Mouse (Mus musculus) G1E (cell line): ENCODE data around the gene Gpr101. TPM values are rescaled to one million over a fixed set of nuclear protein-coding genes. Genes with fewer than 3 reads are reported as not detected.

Experiments
- ATAC-seq: 2 replicates; pipeline ENCODE4 v1.8.0; 2016; ENCODE audit warnings: mild to moderate bottlenecking; ENCODE audit not compliant: insufficient number of reproducible peaks, poor library complexity, low FRiP score, severe bottlenecking; ENCODE audit errors: extremely low read depth
- DNase-seq: peaks from one replicate; pipeline ENCODE4 v3.0.0; 2012; ENCODE audit warnings: low spot score
- H3K27me3 ChIP-seq: 2 replicates; pipeline ENCODE4 v1.6.1; 2012; ENCODE audit warnings: mild to moderate bottlenecking, low read length, inconsistent platforms; ENCODE audit not compliant: insufficient read depth
- H3K36me3 ChIP-seq: replicated peaks from 2 replicates; pipeline ENCODE3; 2012; ENCODE audit warnings: mild to moderate bottlenecking, inconsistent platforms
- H3K4me1 ChIP-seq: 2 replicates; pipeline ENCODE4 v1.6.1; 2012; ENCODE audit warnings: low read depth, low read length, inconsistent platforms, mixed read lengths; ENCODE audit not compliant: insufficient read depth
- H3K4me3 ChIP-seq: 2 replicates; pipeline ENCODE4 v1.5.1; 2012; ENCODE audit warnings: low read depth, mild to moderate bottlenecking, inconsistent platforms, low read length, moderate library complexity, mixed read lengths
- H3K9me3 ChIP-seq: replicated peaks from 2 replicates; pipeline ENCODE4 v1.6.1; 2012; ENCODE audit warnings: inconsistent platforms
- CTCF ChIP-seq: IDR thresholded peaks from 2 replicates; pipeline ENCODE4 v1.5.1; 2012; ENCODE audit warnings: low read depth, low read length, inconsistent platforms, mixed read lengths
- GATA1 ChIP-seq: IDR thresholded peaks from 2 replicates; pipeline ENCODE4 v1.6.1; 2012; ENCODE audit warnings: borderline replicate concordance, low read length, inconsistent platforms, mixed read lengths
- GATA2 ChIP-seq: IDR thresholded peaks from 2 replicates; pipeline ENCODE4 v1.6.1; 2012; ENCODE audit warnings: low read depth, low read length, inconsistent platforms, borderline replicate concordance
- POLR2AphosphoS5 ChIP-seq: IDR thresholded peaks from 2 replicates; pipeline ENCODE4 v1.6.1; 2012; ENCODE audit warnings: low read depth, low read length, inconsistent platforms; ENCODE audit not compliant: insufficient replicate concordance
- TAL1 ChIP-seq: conservative IDR thresholded peaks from 2 replicates; pipeline ENCODE4 v1.6.1; 2012; ENCODE audit warnings: low read depth, low read length, inconsistent platforms, mixed read lengths
- polyA plus RNA-seq: library from polyadenylated mRNA; stranded (reverse); fragments of >175 nt; gene quantifications from 2 replicates; pipeline ENCODE4 v1.2.3, GENCODE M21; 2012
- total RNA-seq, 2 experiments: library from RNA; stranded (forward) in 1 of 2; stranded (reverse) in 1 of 2; fragments of 200-1000 nt in 1 of 2; fragments of >200 nt in 1 of 2; fragmentation: Nextera tagmentation in 1 of 2; gene quantifications; 2 replicates each; pipeline ENCODE4 v1.2.3; 2014 to 2017

The Gpr101 gene
- total RNA-seq (2014; fragmentation: Nextera tagmentation) (not detected in 2 replicates), total RNA-seq (2017) (under 0.01 TPM in 1 of 2 replicates, not detected in the other), polyA plus RNA-seq (not detected in 2 replicates)

- no peak for ATAC-seq
- Histone ChIP-seq H3K9me3 (no peaks in the 10 kb centered on the region), H3K4me3 (no peak within 1 kb of the TSS), H3K36me3 (no peaks in the 10 kb centered on the region), H3K4me1 (no peaks in the 10 kb centered on the region), H3K27me3 (no peaks in the 10 kb centered on the region)
- TF ChIP-seq GATA1: no peak
- no peak for TF ChIP-seq TAL1
- no peak for TF ChIP-seq CTCF
- TF ChIP-seq POLR2AphosphoS5: no peak
- no peak for TF ChIP-seq GATA2
- DNase-seq: no peak
Observed at GRCm38 (mm10) chrX:57503634-57504033, at the start of gene Gpr101. Gpr101 (minus strand) TSS chrX:57503757.

- no peaks in the 10 kb centered on the region for H3K27me3 ChIP-seq
- no peaks in the 10 kb centered on the region for H3K4me1 ChIP-seq
- H3K9me3 ChIP-seq: no peaks in the 10 kb centered on the region
- no peak overlapping the region for H3K4me3 ChIP-seq
- TF ChIP-seq GATA2 (no peak), POLR2AphosphoS5 (no peak), CTCF (no peak), GATA1 (no peak)
- DNase-seq: no peak
- ATAC-seq: no peak
- no peaks in the 10 kb centered on the region for H3K36me3 ChIP-seq
Observed at GRCm38 (mm10) chrX:57521117-57522095, 17.8 kb upstream of the Gpr101 start.

- H3K36me3 ChIP-seq: no peaks in the 10 kb centered on the region
- H3K4me1 ChIP-seq: no peaks in the 10 kb centered on the region
- TF ChIP-seq GATA1 (no peak), TAL1 (no peak), GATA2 (no peak), POLR2AphosphoS5 (no peak), CTCF (no peak)
- DNase-seq: no peak
- H3K27me3 ChIP-seq: no peaks in the 10 kb centered on the region
- no peak overlapping the region for H3K4me3 ChIP-seq
- ATAC-seq: no peak
- H3K9me3 ChIP-seq: no peaks in the 10 kb centered on the region
Observed at GRCm38 (mm10) chrX:57506247-57506646, 2.7 kb upstream of the Gpr101 start.

Other genes starting within 250 kb of the Gpr101 start
- gene Arhgef6, start 165.0 kb downstream of the Gpr101 start, total RNA-seq (2014; fragmentation: Nextera tagmentation): 7.2 and 9.2 TPM in 2 replicates
- 1.1 and 1.7 TPM in 2 replicates for gene Arhgef6, start 165.0 kb downstream of the Gpr101 start, total RNA-seq (2017)
- 0.17 and 0.25 TPM in 2 replicates for gene Arhgef6, start 165.0 kb downstream of the Gpr101 start, polyA plus RNA-seq
- gene Rbmx, start 110.7 kb downstream of the Gpr101 start, total RNA-seq (2014; fragmentation: Nextera tagmentation): 99.9 and 103 TPM in 2 replicates
- gene Rbmx, start 110.7 kb downstream of the Gpr101 start, total RNA-seq (2017): 64.5 and 70.0 TPM in 2 replicates
- gene Rbmx, start 110.7 kb downstream of the Gpr101 start, polyA plus RNA-seq: 21.0 and 34.5 TPM in 2 replicates
- not detected in 2 replicates for gene Gm364, start 94.6 kb downstream of the Gpr101 start, total RNA-seq (2014; fragmentation: Nextera tagmentation)
- not detected in 2 replicates for gene Gm364, start 94.6 kb downstream of the Gpr101 start, total RNA-seq (2017)
- gene Gm364, start 94.6 kb downstream of the Gpr101 start, polyA plus RNA-seq: not detected in 2 replicates